Mouse (Mus musculus) urinary bladder, adult 2 months (tissue): Measurements from ENCODE around the gene Dbp. TPM values are rescaled to one million over a fixed set of nuclear protein-coding genes. Genes with fewer than 3 reads are reported as not detected.

Experiments
- DNase-seq: peaks from one replicate; pipeline ENCODE4 v3.0.0; 2022; ENCODE audit warnings: low spot score
- polyA plus RNA-seq: library from polyadenylated mRNA; depleted of rRNA; stranded (reverse); fragments of >200 nt; gene quantifications from 2 replicates; pipeline ENCODE4 v1.2.3, GENCODE M21; 2012

Dbp gene
- polyA plus RNA-seq, 1 experiment = 335 TPM

DNA sequence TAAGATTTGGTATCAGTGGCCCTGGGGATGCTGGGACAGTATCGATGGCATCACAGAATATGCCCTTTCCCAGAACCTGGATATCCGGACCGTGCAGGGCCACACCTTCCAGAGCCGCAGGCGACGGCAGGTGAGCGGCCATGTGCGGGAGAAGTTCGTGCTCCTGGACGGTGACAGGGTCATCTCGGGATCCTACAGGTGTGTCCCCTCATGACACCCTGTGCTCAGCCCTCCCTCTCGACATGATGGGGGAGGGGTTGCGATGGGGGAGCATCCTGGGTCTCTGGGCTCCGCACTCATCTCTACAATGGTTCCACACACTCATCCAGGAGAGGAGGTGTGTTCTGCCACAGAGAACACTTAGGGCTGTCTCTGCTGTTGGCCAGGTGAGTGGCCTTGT, 18.9 kb downstream of the Dbp start:
- no peak for DNase-seq

DNA sequence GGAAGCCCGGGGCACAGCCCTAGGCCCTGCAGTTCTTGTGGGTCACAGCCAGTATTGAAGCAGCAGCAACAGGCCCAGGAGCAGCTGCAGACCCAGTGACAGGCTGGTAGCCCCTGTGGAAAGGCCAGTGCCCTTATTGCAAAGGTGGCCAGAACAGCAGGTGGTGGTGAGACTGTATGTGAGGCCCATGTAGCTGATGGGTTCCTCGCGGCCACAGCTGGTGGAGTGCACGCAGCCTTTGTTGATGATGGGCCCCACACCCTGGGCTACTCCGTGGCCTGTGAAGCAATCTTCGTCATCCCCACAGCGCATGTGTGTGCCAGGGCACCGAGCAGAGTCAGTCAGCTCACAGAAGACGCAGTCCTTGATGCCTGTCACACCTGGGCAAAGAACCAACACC, 20.3 kb downstream of the Dbp start:
- no peak for DNase-seq

DNA sequence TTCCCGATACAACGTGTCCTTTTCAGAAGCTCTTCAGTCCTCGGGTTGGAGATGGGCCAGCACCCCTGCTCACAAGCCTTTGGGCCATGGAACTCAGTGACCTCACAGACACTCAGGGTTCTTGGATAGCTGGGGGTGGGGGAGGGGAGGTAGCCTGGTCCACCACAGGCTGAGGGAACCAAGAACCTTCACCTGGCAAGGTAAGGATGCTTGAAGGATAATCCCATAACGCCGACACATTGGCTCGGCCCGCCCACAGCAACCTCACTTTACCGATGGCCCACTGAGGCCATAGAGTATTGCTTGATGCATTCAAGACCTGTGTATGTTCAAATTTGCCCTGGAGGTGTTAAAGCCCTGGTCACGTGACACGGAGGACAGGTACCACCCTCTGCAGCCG, 20.8 kb downstream of the Dbp start, which contains the start of gene Spaca4:
Spaca4 (minus strand) TSS at position 101 of the 400 bp plus-strand sequence.
- no peak for DNase-seq

DNA sequence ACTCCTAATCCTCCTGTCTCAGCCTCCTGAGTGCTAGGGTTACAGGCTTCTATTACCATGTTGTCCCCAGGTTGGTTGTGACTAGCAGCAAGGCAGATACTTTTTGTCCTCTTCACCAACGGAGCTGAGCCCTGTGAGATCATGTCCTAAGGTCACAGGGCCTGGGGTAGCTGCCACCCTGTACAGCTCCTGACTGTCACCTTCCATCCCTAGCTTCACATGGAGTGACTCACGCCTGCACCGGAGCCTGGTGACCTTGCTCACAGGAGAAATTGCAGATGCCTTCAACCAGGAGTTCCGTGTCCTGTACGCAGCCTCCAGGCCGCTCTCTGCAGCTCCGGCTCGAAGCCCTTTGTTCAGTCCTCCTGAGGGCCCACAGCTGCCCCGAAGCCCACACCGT, 21.5 kb downstream of the Dbp start:
- DNase-seq = no peak

GRCm38 (mm10) chr7:45727625-45728024, 22.7 kb downstream of the Dbp start:
- DNase-seq = no peak

- DNase-seq = no peak
These were observed 26.0 kb downstream of the Dbp start for GRCm38 (mm10) chr7:45730727-45731431.

DNA sequence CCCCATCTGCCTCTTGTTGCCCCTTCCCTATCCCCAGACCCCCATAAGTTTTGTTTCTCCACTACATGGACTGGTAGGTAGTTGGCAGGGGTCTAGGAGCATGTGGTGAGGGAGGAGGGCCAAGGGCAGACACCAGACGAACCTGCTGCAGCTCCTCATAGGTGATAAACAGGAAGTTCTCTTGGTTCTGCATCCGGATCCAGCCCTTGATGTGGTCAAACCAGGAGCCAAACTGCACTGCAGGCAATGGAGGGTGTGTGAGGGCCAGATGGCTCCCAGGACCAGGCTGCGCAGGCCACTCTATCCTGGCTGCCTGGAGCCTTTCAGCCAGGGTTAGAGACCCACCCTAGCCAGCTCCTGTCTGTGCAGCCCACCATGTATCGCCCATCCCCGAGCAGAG, 28.6 kb downstream of the Dbp start:
- no peak for DNase-seq

DNA sequence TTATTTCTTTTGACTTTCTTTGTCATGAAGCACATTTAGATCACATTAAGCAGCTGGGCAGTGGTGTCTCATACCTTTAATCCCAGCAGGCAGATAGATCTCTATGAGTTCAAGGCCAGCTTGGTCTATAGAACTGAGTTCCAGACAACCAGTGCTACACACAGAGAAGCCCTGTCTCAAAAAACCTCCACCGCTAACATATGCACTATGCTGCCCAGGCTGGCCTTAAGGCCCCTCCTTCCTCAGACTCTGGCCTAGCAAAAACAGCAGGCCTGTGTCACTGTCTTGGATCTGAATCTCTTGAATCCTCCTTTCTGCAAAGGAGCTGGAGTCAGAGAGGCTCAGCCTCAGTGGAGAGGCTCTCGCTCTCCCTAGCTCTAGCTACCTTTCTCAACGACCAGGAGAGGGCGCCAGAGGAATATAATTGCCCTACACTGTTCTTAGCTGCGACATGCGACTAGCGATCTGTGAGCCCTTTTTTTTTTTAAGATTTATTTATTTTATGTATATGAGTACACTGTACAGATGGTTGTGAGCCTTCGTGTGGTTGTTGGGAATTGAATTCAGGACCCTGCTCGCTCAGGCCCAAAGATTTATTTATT, 34.4 kb downstream of the Dbp start:
- DNase-seq = no peak

- DNase-seq = no peak
These were observed 34.9 kb downstream of the Dbp start for GRCm38 (mm10) chr7:45739820-45740219.

GRCm38 (mm10) chr7:45741308-45741707, 36.4 kb downstream of the Dbp start:
- DNase-seq = no peak

GRCm38 (mm10) chr7:45741777-45742176, 36.9 kb downstream of the Dbp start:
- DNase-seq = no peak

GRCm38 (mm10) chr7:45742338-45742737, 37.5 kb downstream of the Dbp start:
- DNase-seq = no peak

- DNase-seq = no peak
These were observed 39.5 kb downstream of the Dbp start for GRCm38 (mm10) chr7:45744387-45744786.

DNA sequence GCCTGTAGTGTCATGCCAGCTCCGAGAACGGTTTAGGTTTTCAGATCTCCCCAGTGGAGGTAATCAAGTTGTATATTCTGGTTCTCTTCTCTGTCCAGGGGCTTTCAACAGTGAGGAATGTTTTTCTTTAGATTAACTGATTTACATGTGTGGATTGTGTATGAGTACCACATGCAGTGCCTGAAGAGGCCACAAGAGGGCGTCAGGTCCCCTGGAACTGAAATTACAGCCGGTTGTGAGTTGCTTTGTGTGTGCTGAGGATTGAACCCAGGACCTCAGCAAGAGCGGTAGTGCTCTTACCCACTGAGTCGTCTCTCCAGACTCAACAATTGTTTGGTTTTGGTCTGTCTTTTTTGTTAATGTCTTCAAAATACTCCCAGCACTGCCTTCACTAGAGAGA, 41.6 kb downstream of the Dbp start:
- DNase-seq = no peak

DNA sequence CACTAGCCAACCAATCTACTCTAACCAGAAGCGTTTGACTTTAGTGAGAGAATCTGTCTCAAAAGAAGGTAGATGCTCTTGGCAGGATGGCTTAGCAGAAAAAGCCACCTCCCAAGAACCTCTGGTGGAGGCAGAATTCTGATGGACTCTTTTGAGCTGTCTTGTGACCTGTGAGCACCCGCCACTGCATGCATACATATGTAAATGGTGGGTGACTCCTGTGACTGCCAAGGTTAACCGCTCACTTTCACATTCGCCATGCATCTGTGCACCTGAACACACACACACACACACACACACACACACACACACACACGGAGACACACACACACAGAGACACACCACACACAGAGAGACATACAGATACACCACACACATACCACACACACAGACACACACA, 42.6 kb downstream of the Dbp start:
- DNase-seq = no peak

DNA sequence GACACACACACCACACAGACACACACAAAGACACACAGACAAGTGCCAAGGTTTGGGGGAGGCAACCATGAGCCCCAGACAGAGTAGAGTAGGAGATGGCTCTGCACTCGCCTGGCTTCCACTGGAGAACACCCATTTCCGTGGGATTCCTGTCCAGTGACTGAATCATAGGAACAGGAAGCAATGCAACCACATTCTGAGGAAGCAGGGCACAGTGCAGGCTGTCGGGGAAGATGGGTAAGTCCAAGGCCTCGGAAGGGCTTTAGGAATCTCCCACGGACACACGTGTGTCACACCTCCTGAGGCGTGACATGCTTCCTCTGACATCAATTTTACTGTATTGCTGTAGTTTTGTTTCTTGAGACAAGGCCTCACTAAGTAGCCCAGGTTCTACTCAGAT, 43.2 kb downstream of the Dbp start:
- no peak for DNase-seq

DNA sequence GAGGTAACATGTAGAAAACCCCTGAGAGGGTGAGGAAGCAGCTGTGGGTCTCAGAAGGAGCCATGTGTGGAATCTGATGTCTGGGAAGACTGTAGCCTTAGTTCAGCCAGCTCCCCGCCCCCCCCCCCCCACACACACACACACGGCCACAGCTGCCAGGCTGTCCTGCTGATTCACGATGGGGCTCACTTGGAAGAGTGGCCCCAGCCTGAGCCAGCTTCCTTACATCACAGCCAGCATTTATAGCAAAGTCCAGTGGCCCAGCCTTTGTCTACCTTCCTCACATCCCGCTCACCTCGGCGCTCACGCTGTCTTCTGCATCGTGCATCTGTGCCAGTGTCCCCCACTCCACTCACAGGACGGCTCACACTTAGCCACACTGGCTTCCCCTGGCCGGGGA, 44.5 kb downstream of the Dbp start:
- DNase-seq = no peak

DNA sequence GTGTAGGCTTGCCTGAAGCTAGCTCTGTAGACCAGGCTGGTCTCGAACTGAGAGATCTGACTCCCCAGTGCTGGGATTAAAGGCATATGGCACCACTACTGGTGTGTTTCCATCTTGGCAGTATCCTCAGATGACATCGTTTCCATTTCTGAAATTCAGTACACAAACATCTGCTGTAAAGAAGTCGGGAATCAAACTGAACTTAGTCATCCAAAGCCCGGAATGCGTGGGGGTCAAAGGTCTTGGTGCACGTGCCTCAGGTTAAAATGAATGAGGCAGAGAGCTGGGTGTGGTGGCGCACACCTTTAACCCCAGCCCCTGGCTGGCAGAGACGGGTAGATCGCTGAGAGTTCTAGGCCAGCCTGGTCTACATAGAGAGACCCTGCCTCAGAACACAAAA, 45.3 kb downstream of the Dbp start:
- no peak for DNase-seq

GRCm38 (mm10) chr7:45755703-45756102, 50.8 kb downstream of the Dbp start:
- no peak for DNase-seq

DNA sequence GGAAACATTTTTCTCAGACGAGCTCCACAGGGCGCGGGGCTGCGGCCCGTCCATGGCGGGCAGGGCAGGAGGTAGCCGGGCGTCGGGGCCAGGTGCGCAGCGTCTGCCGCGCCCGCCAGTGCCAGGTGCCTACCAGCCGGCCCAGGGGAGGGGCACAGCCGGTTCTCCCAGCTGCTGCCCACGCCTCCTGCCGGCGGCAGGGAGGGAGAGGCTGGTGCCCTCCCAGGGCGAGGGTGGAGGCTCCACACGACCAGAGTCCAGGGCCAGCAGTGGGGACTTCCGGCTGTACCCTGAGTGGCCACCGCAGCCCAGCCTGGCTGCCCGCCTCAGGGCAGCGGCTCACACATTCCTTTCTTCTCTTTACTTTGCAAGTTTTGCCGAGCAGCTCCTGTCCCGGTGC, 54.5 kb downstream of the Dbp start:
- peak; percentile 48 for DNase-seq
